Mouse (Mus musculus) heart, postnatal 0 days (tissue): ENCODE results near the gene Mettl7a3.
"Not testable (repeated sequence)": the region's sequence is repeated elsewhere in the genome, so short reads cannot be mapped to it uniquely, and the experiment has no call there.

Source experiments
- CTCF ChIP-seq: IDR thresholded peaks from 2 replicates; pipeline ENCODE4 v1.5.1; 2016; ENCODE audit warnings: antibody characterized with exemption, control low read depth, low read depth
- EP300 ChIP-seq: IDR thresholded peaks from 2 replicates; pipeline ENCODE4 v1.6.1; 2016; ENCODE audit warnings: antibody characterized with exemption, low read depth

GRCm38 (mm10) chr15:100332077-100332961 is 2.4 kb upstream of the Mettl7a3 start:
- TF ChIP-seq CTCF: 0 out of 2 replicates have a peak, but pooled peaks have one; percentile 4
- TF ChIP-seq EP300: not testable (repeated sequence)
